Mouse (Mus musculus): Measurements from ENCODE around the gene Hyal2. TPM values are rescaled to one million over a fixed set of nuclear protein-coding genes. Genes with fewer than 3 reads are reported as not detected.

Hyal2 gene
- total and polyA plus RNA-seq, 2 experiments from 2014 or later: 42.7 to 65.3 TPM

- TF ChIP-seq CTCF (IDR thresholded peaks at IDR 0.05): no peak
- Histone ChIP-seq H3K4me1 (ENCODE audit: insufficient read depth, low read length) (peaks cover 9% of the 10 kb centered on the region), H3K36me3 (ENCODE audit: insufficient read depth, low read length) (peaks cover 24% of the 10 kb centered on the region), H3K9ac (replicated peaks; ENCODE audit: low read length, poor library complexity, severe bottlenecking) (peak overlapping the region; percentile 62), H3K4me2 (ENCODE audit: low read depth, low read length, poor library complexity, severe bottlenecking) (peak overlapping the region; percentile 56), H3K4me3 (ENCODE audit: low read depth, low read length) (no peak overlapping the region), H3K27me3 (ENCODE audit: insufficient read depth, low read length) (no peaks in the 10 kb centered on the region), H3K27ac (ENCODE audit: low read depth, low read length) (peak overlapping the region; percentile 97), H3K9me3 (ENCODE audit: low read length) (no peaks in the 10 kb centered on the region)
- no peak for ATAC-seq (ENCODE audit: low FRiP score)
- no peak for DNase-seq (ENCODE audit: low spot score)
- WGBS: 64% methylated on average over 6 of the region's 6 CpGs
Observed at GRCm38 (mm10) chr9:107611456-107612190, 43.9 kb downstream of the Hyal2 start.

GRCm38 (mm10) chr9:107612191-107612944 lies 44.6 kb downstream of the Hyal2 start:
- DNase-seq (ENCODE audit: low spot score): peak; percentile 98
- TF ChIP-seq CTCF (IDR thresholded peaks at IDR 0.05): peak; percentile 95
- Histone ChIP-seq H3K36me3 (ENCODE audit: insufficient read depth, low read length) (peaks cover 28% of the 10 kb centered on the region), H3K9ac (replicated peaks; ENCODE audit: low read length, poor library complexity, severe bottlenecking) (peak overlapping the region; percentile 62), H3K4me3 (ENCODE audit: low read depth, low read length) (peak overlapping the region; percentile 26; the same call in 1 of the 2 replicates), H3K4me1 (ENCODE audit: insufficient read depth, low read length) (peaks cover 9% of the 10 kb centered on the region), H3K27me3 (ENCODE audit: insufficient read depth, low read length) (no peaks in the 10 kb centered on the region), H3K9me3 (ENCODE audit: low read length) (no peaks in the 10 kb centered on the region), H3K27ac (ENCODE audit: low read depth, low read length) (peak overlapping the region; percentile 97), H3K4me2 (ENCODE audit: low read depth, low read length, poor library complexity, severe bottlenecking) (peak overlapping the region; percentile 56)
- peak; percentile 92 for ATAC-seq (ENCODE audit: low FRiP score)
- WGBS: 3% methylated on average over 34 of the region's 48 CpGs

GRCm38 (mm10) chr9:107612945-107613569 lies 45.3 kb downstream of the Hyal2 start:
- 8% methylated on average over 12 of the region's 12 CpGs for WGBS
- H3K27ac ChIP-seq (ENCODE audit: low read depth, low read length): peak overlapping the region; percentile 97
- peak overlapping the region; percentile 56 for H3K4me2 ChIP-seq (ENCODE audit: low read depth, low read length, poor library complexity, severe bottlenecking)
- H3K4me3 ChIP-seq (ENCODE audit: low read depth, low read length): peak overlapping the region; percentile 26; the same call in 1 of the 2 replicates
- DNase-seq (ENCODE audit: low spot score) (peak; percentile 73), ATAC-seq (ENCODE audit: low FRiP score) (peak; percentile 53; the same call in 1 of the 2 replicates)
- no peak overlapping the region for H3K9ac ChIP-seq (replicated peaks; ENCODE audit: low read length, poor library complexity, severe bottlenecking)
- peaks cover 33% of the 10 kb centered on the region for H3K36me3 ChIP-seq (ENCODE audit: insufficient read depth, low read length)
- TF ChIP-seq CTCF (IDR thresholded peaks at IDR 0.05): no peak; the same call in 1 of the 2 replicates
- no peaks in the 10 kb centered on the region for H3K27me3 ChIP-seq (ENCODE audit: insufficient read depth, low read length)
- H3K4me1 ChIP-seq (ENCODE audit: insufficient read depth, low read length): peaks cover 9% of the 10 kb centered on the region
- no peaks in the 10 kb centered on the region for H3K9me3 ChIP-seq (ENCODE audit: low read length)

- Histone ChIP-seq H3K9ac (replicated peaks; ENCODE audit: low read length, poor library complexity, severe bottlenecking) (no peak overlapping the region), H3K36me3 (ENCODE audit: insufficient read depth, low read length) (peaks cover 53% of the 10 kb centered on the region), H3K27me3 (ENCODE audit: insufficient read depth, low read length) (no peaks in the 10 kb centered on the region), H3K4me3 (ENCODE audit: low read depth, low read length) (no peak overlapping the region), H3K4me2 (ENCODE audit: low read depth, low read length, poor library complexity, severe bottlenecking) (no peak overlapping the region), H3K4me1 (ENCODE audit: insufficient read depth, low read length) (peaks cover 9% of the 10 kb centered on the region), H3K27ac (ENCODE audit: low read depth, low read length) (no peak overlapping the region), H3K9me3 (ENCODE audit: low read length) (no peaks in the 10 kb centered on the region)
- 39% methylated on average over 4 of the region's 4 CpGs for WGBS
- DNase-seq (ENCODE audit: low spot score) (no peak), ATAC-seq (ENCODE audit: low FRiP score) (no peak)
- TF ChIP-seq CTCF (IDR thresholded peaks at IDR 0.05): no peak
Observed at GRCm38 (mm10) chr9:107615035-107615434, 47.3 kb downstream of the Hyal2 start.

DNA sequence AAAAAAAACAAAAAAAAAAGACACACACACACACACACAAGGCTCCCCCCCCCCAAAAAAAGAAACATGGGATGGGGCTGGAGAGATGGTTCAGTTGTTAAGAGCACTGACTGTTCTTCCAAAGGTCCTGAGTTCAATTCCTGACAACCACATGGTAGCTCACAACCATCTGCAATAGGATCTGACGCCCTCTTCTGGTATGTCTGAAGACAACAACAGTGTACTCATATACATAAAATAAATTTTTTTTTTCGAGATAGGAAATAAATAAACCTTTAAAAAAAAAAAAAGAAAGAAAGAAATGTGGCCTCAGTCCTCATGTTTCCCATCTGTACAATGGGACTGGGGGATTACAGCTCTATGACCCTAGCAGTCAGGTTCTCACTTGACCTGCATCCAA lies 49.7 kb downstream of the Hyal2 start:
- no peaks in the 10 kb centered on the region for H3K27me3 ChIP-seq (ENCODE audit: insufficient read depth, low read length)
- DNase-seq (ENCODE audit: low spot score) (no peak), ATAC-seq (ENCODE audit: low FRiP score) (no peak)
- no peaks in the 10 kb centered on the region for H3K4me1 ChIP-seq (ENCODE audit: insufficient read depth, low read length)
- H3K9ac ChIP-seq (replicated peaks; ENCODE audit: low read length, poor library complexity, severe bottlenecking): no peak overlapping the region
- peak; percentile 50 for TF ChIP-seq CTCF (IDR thresholded peaks at IDR 0.05)
- H3K4me2 ChIP-seq (ENCODE audit: low read depth, low read length, poor library complexity, severe bottlenecking): no peak overlapping the region
- peaks cover 58% of the 10 kb centered on the region for H3K36me3 ChIP-seq (ENCODE audit: insufficient read depth, low read length)
- 82% methylated on average over 2 of the region's 2 CpGs for WGBS
- no peak overlapping the region for H3K4me3 ChIP-seq (ENCODE audit: low read depth, low read length)
- no peak overlapping the region for H3K27ac ChIP-seq (ENCODE audit: low read depth, low read length)
- H3K9me3 ChIP-seq (ENCODE audit: low read length): no peaks in the 10 kb centered on the region

Data from midbrain, postnatal 0 days (tissue).